ENCODE assay signal across 21 mouse cellular contexts in genomic region chr7:109739822-109740370, GRCm38 (mm10). TPM values are rescaled to one million over a fixed set of nuclear protein-coding genes. Genes with fewer than 3 reads are reported as not detected.
A peak's percentile ranks its signal among the peaks of the same experiment; 100 is the strongest.
DNase-seq lines count a peak whose midpoint lies in the region; ATAC-seq and TF ChIP-seq lines count a peak whose summit lies in the region.
"Had no signal": no experiment of that assay in that cellular context is flagged by ENCODE, and none has a peak within 500 bp of the region (broad histone marks: within the 10 kb centered on the region; RNA-seq: fewer than 3 reads in every experiment).

No protein-coding gene starts in this region.

- TF ChIP-seq CTCF in intestine, postnatal 0 days (IDR thresholded peaks at IDR 0.05; ENCODE audit: low read depth) = no peak
- no peak for TF ChIP-seq CTCF in lung, postnatal 0 days (IDR thresholded peaks at IDR 0.05)

- 47% methylated on average over 5 of the region's 5 CpGs for WGBS in intestine, embryonic 14.5 days
- 24% methylated on average over 5 of the region's 5 CpGs for WGBS in intestine, postnatal 0 days
- 20% methylated on average over 5 of the region's 5 CpGs for WGBS in lung, postnatal 0 days
- 47% methylated on average over 5 of the region's 5 CpGs for WGBS in stomach, embryonic 14.5 days

- no peak for DNase-seq in intestine, embryonic 14.5 days (ENCODE audit: low spot score)
- DNase-seq in lung, postnatal 0 days (ENCODE audit: low spot score) = peak; percentile 83
- DNase-seq in lung, postnatal 4 days = no peak
- DNase-seq in adipocyte (ENCODE audit: low spot score) = no peak
- DNase-seq in cerebellum, postnatal 10 days = no peak
- DNase-seq: adrenal gland, postnatal 14 days; cerebellum, adult 18-20 months; cerebellum, adult 9-11 months; embryo, embryonic 11 days; forebrain, postnatal 0 days; gastrocnemius, postnatal 14 days; heart, adult 2 months had no signal

- no peak overlapping the region for H3K4me3 ChIP-seq in intestine, embryonic 14.5 days (ENCODE audit: low read depth, low read length)
- H3K4me3 ChIP-seq in intestine, postnatal 0 days (ENCODE audit: low read depth, low read length) = no peak overlapping the region
- H3K4me3 ChIP-seq in lung, postnatal 0 days (ENCODE audit: low read depth, low read length) = no peak overlapping the region
- H3K4me3 ChIP-seq in stomach, embryonic 14.5 days (ENCODE audit: low read depth, low read length) = no peak overlapping the region
- H3K4me3 ChIP-seq: embryonic facial prominence, embryonic 13.5 days; forebrain, embryonic 13.5 days; heart, adult 2 months; heart, embryonic 15.5 days; hindbrain, embryonic 10.5 days had no signal

- no peak overlapping the region for H3K4me2 ChIP-seq in intestine, embryonic 14.5 days (ENCODE audit: low read length)
- no peak overlapping the region for H3K4me2 ChIP-seq in intestine, postnatal 0 days (replicated peaks; ENCODE audit: low read depth)
- no peak overlapping the region for H3K4me2 ChIP-seq in lung, postnatal 0 days (replicated peaks; ENCODE audit: low read depth, low read length)
- no peak overlapping the region for H3K4me2 ChIP-seq in stomach, embryonic 14.5 days (replicated peaks; ENCODE audit: low read depth, low read length)
- H3K4me2 ChIP-seq: embryonic facial prominence, embryonic 13.5 days; forebrain, embryonic 13.5 days; heart, embryonic 11.5 days; heart, embryonic 15.5 days; hindbrain, embryonic 14.5 days had no signal

- no peaks in the 10 kb centered on the region for H3K9me3 ChIP-seq in intestine, embryonic 14.5 days (ENCODE audit: control insufficient read depth, low read length)
- no peaks in the 10 kb centered on the region for H3K9me3 ChIP-seq in intestine, postnatal 0 days (ENCODE audit: control insufficient read depth)
- H3K9me3 ChIP-seq in lung, postnatal 0 days (ENCODE audit: low read length) = no peaks in the 10 kb centered on the region
- no peaks in the 10 kb centered on the region for H3K9me3 ChIP-seq in stomach, embryonic 14.5 days (ENCODE audit: control insufficient read depth, low read depth, low read length)
- H3K9me3 ChIP-seq: embryonic facial prominence, embryonic 13.5 days; forebrain, embryonic 13.5 days; heart, embryonic 15.5 days; hindbrain, embryonic 10.5 days had no signal

- H3K27me3 ChIP-seq in intestine, embryonic 14.5 days (replicated peaks; ENCODE audit: control insufficient read depth, insufficient read depth, low read length) = no peaks in the 10 kb centered on the region
- no peaks in the 10 kb centered on the region for H3K27me3 ChIP-seq in intestine, postnatal 0 days (replicated peaks; ENCODE audit: control insufficient read depth, insufficient read depth, low read length)
- no peaks in the 10 kb centered on the region for H3K27me3 ChIP-seq in lung, postnatal 0 days (replicated peaks; ENCODE audit: insufficient read depth, low read length)
- no peaks in the 10 kb centered on the region for H3K27me3 ChIP-seq in stomach, embryonic 14.5 days (ENCODE audit: control insufficient read depth, insufficient read depth, low read length)
- H3K27me3 ChIP-seq: embryonic facial prominence, embryonic 13.5 days; forebrain, embryonic 13.5 days; heart, embryonic 15.5 days had no signal

- 0 out of 2 replicates have a peak, but pooled peaks have one; percentile 50 for ATAC-seq in intestine, embryonic 14.5 days (replicated peaks; ENCODE audit: low FRiP score, low TSS enrichment, low read depth)
- ATAC-seq in intestine, postnatal 0 days = no peak
- peak; percentile 78 for ATAC-seq in lung, postnatal 0 days
- peak; percentile 87 for ATAC-seq in stomach, embryonic 14.5 days (ENCODE audit: insufficient number of reproducible peaks, insufficient read depth, low FRiP score, low read depth)
- ATAC-seq in cerebellum, adult (ENCODE audit: insufficient number of reproducible peaks, low FRiP score, low TSS enrichment) = no peak
- ATAC-seq: forebrain, embryonic 13.5 days; forebrain, postnatal 0 days had no signal

- H3K9ac ChIP-seq in intestine, embryonic 14.5 days (ENCODE audit: low read length) = no peak overlapping the region
- H3K9ac ChIP-seq in intestine, postnatal 0 days (ENCODE audit: low read depth, low read length) = no peak overlapping the region
- H3K9ac ChIP-seq in lung, postnatal 0 days (replicated peaks; ENCODE audit: low read depth) = no peak overlapping the region
- no peak overlapping the region for H3K9ac ChIP-seq in stomach, embryonic 14.5 days (replicated peaks; ENCODE audit: low read depth, low read length)
- H3K9ac ChIP-seq: embryonic facial prominence, embryonic 13.5 days; forebrain, embryonic 13.5 days; forebrain, postnatal 0 days; heart, embryonic 15.5 days; hindbrain, embryonic 14.5 days had no signal

- peaks cover 3% of the 10 kb centered on the region; the same call in 1 of the 2 replicates for H3K4me1 ChIP-seq in intestine, embryonic 14.5 days (replicated peaks; ENCODE audit: control insufficient read depth, insufficient read depth, low read length)
- H3K4me1 ChIP-seq in intestine, postnatal 0 days (replicated peaks; ENCODE audit: control insufficient read depth, insufficient read depth, low read length) = no peaks in the 10 kb centered on the region
- no peaks in the 10 kb centered on the region; the same call in 1 of the 2 replicates for H3K4me1 ChIP-seq in lung, postnatal 0 days (ENCODE audit: insufficient read depth, low read depth, low read length)
- 0 out of 2 replicates have a peak, but pooled peaks cover 3% of the 10 kb centered on the region for H3K4me1 ChIP-seq in stomach, embryonic 14.5 days (ENCODE audit: control insufficient read depth, insufficient read depth, low read length)
- H3K4me1 ChIP-seq: embryonic facial prominence, embryonic 13.5 days; forebrain, embryonic 13.5 days; heart, embryonic 15.5 days; hindbrain, embryonic 10.5 days had no signal

- TF ChIP-seq EP300 in lung, postnatal 0 days (IDR thresholded peaks at IDR 0.05) = peak; percentile 44; the same call in 1 of the 2 replicates

- H3K36me3 ChIP-seq in intestine, embryonic 14.5 days (ENCODE audit: control insufficient read depth, insufficient read depth, low read length) = peaks cover 37% of the 10 kb centered on the region
- H3K36me3 ChIP-seq in intestine, postnatal 0 days (ENCODE audit: control insufficient read depth, insufficient read depth) = peaks cover 77% of the 10 kb centered on the region
- peaks cover 26% of the 10 kb centered on the region; the same call in 1 of the 2 replicates for H3K36me3 ChIP-seq in lung, postnatal 0 days (ENCODE audit: insufficient read depth, low read length)
- H3K36me3 ChIP-seq in stomach, embryonic 14.5 days (ENCODE audit: control insufficient read depth, insufficient read depth, low read length) = peaks cover 7% of the 10 kb centered on the region; the same call in 1 of the 2 replicates

- no peak overlapping the region for H3K27ac ChIP-seq in intestine, embryonic 14.5 days (ENCODE audit: low read depth)
- no peak overlapping the region for H3K27ac ChIP-seq in intestine, postnatal 0 days (ENCODE audit: low read depth, low read length)
- peak overlapping the region; percentile 29; the same call in 1 of the 2 replicates for H3K27ac ChIP-seq in lung, postnatal 0 days (ENCODE audit: low read length)
- H3K27ac ChIP-seq in stomach, embryonic 14.5 days (ENCODE audit: low read length) = peak overlapping the region; percentile 63; the same call in 1 of the 2 replicates
- H3K27ac ChIP-seq: forebrain, embryonic 13.5 days; heart, adult 2 months; heart, embryonic 15.5 days; hindbrain, embryonic 10.5 days; hindbrain, embryonic 14.5 days had no signal

RNA-seq across cellular contexts. Expression of gene Ascl3, which starts 8.4 kb away (rescaled TPM):
- 0.46 TPM in 1 of 2 replicates, not detected in the other for polyA plus RNA-seq in intestine, embryonic 14.5 days (2014; fragmentation: Nextera tagmentation; extraction: Ambion mirVana)
- 0.52 and 0.98 TPM in 2 replicates for polyA plus RNA-seq in intestine, postnatal 0 days (2015; fragmentation: Nextera tagmentation; extraction: Ambion mirVana)
- 0.64 and 0.89 TPM in 2 replicates for polyA plus RNA-seq in lung, postnatal 0 days (2015; fragmentation: Nextera tagmentation; extraction: Ambion mirVana)
- polyA plus RNA-seq in stomach, embryonic 14.5 days (2014; fragmentation: Nextera tagmentation; extraction: Ambion mirVana) = not detected in 2 replicates
- polyA plus RNA-seq: embryonic facial prominence, embryonic 13.5 days; forebrain, embryonic 13.5 days; forebrain, postnatal 0 days; heart, adult 2 months; heart, embryonic 11.5 days; heart, embryonic 15.5 days; hindbrain, embryonic 14.5 days had no signal

RNA-seq across cellular contexts. Expression of gene Tmem9b, which starts 12.8 kb away (rescaled TPM):
- 51.3 and 52.2 TPM in 2 replicates for polyA plus RNA-seq in intestine, embryonic 14.5 days (2014; fragmentation: Nextera tagmentation; extraction: Ambion mirVana)
- polyA plus RNA-seq in intestine, postnatal 0 days (2015; fragmentation: Nextera tagmentation; extraction: Ambion mirVana) = 135 and 145 TPM in 2 replicates
- polyA plus RNA-seq in lung, postnatal 0 days (2015; fragmentation: Nextera tagmentation; extraction: Ambion mirVana) = 109 and 117 TPM in 2 replicates
- 58.8 and 65.9 TPM in 2 replicates for polyA plus RNA-seq in stomach, embryonic 14.5 days (2014; fragmentation: Nextera tagmentation; extraction: Ambion mirVana)

RNA-seq across cellular contexts. Expression of gene BC051019, which starts 16.2 kb away (rescaled TPM):
- polyA plus RNA-seq in intestine, embryonic 14.5 days (2014; fragmentation: Nextera tagmentation; extraction: Ambion mirVana) = not detected in 2 replicates
- not detected in 2 replicates for polyA plus RNA-seq in intestine, postnatal 0 days (2015; fragmentation: Nextera tagmentation; extraction: Ambion mirVana)
- 22.7 and 24.3 TPM in 2 replicates for polyA plus RNA-seq in lung, postnatal 0 days (2015; fragmentation: Nextera tagmentation; extraction: Ambion mirVana)
- polyA plus RNA-seq in stomach, embryonic 14.5 days (2014; fragmentation: Nextera tagmentation; extraction: Ambion mirVana) = 0.14 TPM in 1 of 2 replicates, not detected in the other
- polyA plus RNA-seq: heart, embryonic 11.5 days had no signal

RNA-seq across cellular contexts. Expression of gene Akip1, which starts 36.4 kb away (rescaled TPM):
- 29.0 and 30.9 TPM in 2 replicates for polyA plus RNA-seq in intestine, embryonic 14.5 days (2014; fragmentation: Nextera tagmentation; extraction: Ambion mirVana)
- polyA plus RNA-seq in intestine, postnatal 0 days (2015; fragmentation: Nextera tagmentation; extraction: Ambion mirVana) = 29.8 and 30.1 TPM in 2 replicates
- 48.6 and 52.5 TPM in 2 replicates for polyA plus RNA-seq in lung, postnatal 0 days (2015; fragmentation: Nextera tagmentation; extraction: Ambion mirVana)
- 36.3 and 36.9 TPM in 2 replicates for polyA plus RNA-seq in stomach, embryonic 14.5 days (2014; fragmentation: Nextera tagmentation; extraction: Ambion mirVana)

RNA-seq across cellular contexts. Expression of gene St5, which starts 36.5 kb away (rescaled TPM):
- polyA plus RNA-seq in intestine, embryonic 14.5 days (2014; fragmentation: Nextera tagmentation; extraction: Ambion mirVana) = 68.7 and 70.7 TPM in 2 replicates
- 46.7 and 49.7 TPM in 2 replicates for polyA plus RNA-seq in intestine, postnatal 0 days (2015; fragmentation: Nextera tagmentation; extraction: Ambion mirVana)
- polyA plus RNA-seq in lung, postnatal 0 days (2015; fragmentation: Nextera tagmentation; extraction: Ambion mirVana) = 58.9 and 61.8 TPM in 2 replicates
- 53.3 and 62.3 TPM in 2 replicates for polyA plus RNA-seq in stomach, embryonic 14.5 days (2014; fragmentation: Nextera tagmentation; extraction: Ambion mirVana)

Comparison
In these comparisons a context has a peak if more than half of its experiments do, and no peak if none do; other contexts are left out.
1. ATAC-seq: peak in intestine, embryonic 14.5 days (single experiment), lung, postnatal 0 days (single experiment) and stomach, embryonic 14.5 days (single experiment); none in intestine, postnatal 0 days (single experiment) and cerebellum, adult (single experiment).
2. H3K27ac ChIP-seq: peak in lung, postnatal 0 days (single experiment) and stomach, embryonic 14.5 days (single experiment); none in intestine, embryonic 14.5 days (single experiment) and intestine, postnatal 0 days (single experiment).
3. RNA of gene BC051019, which starts 16.2 kb away (polyA plus RNA-seq): 22.7 to 24.3 TPM in lung, postnatal 0 days; 0.14 TPM in stomach, embryonic 14.5 days, not detected in intestine, embryonic 14.5 days and not detected in intestine, postnatal 0 days; every median in the first group is over 10 times any median in the second.